Mouse (Mus musculus) intestine, embryonic 14.5 days (tissue): ENCODE results near the gene Ifngr1. TPM values are rescaled to one million over a fixed set of nuclear protein-coding genes. Genes with fewer than 3 reads are reported as not detected.

ENCODE experiments used
- ATAC-seq: fragments of 200-750 bp; cut with Nextera tagmentation; replicated peaks from 2 replicates; pipeline ENCODE4 v1.8.0; 2017; ENCODE audit warnings: low read depth, moderate number of reproducible peaks, moderate TSS enrichment, moderate library complexity; ENCODE audit not compliant: low FRiP score, low TSS enrichment
- DNase-seq: peaks from one replicate; pipeline ENCODE4 v3.0.0-alpha.2; 2018; ENCODE audit warnings: low spot score
- H3K27ac ChIP-seq: fragments of 300-500 bp; sonication (generic); 2 replicates; pipeline ENCODE4 v1.5.1; 2014; ENCODE audit warnings: low read depth, mild to moderate bottlenecking, control low read depth
- H3K27me3 ChIP-seq: fragments of 300-500 bp; sonication (generic); replicated peaks from 2 replicates; pipeline ENCODE4 v1.6.1; 2014; ENCODE audit warnings: low read length, control low read depth; ENCODE audit not compliant: control insufficient read depth, insufficient read depth
- H3K36me3 ChIP-seq: fragments of 300-500 bp; sonication (generic); 2 replicates; pipeline ENCODE4 v1.6.1; 2014; ENCODE audit warnings: low read length, control low read depth; ENCODE audit not compliant: control insufficient read depth, insufficient read depth
- H3K4me1 ChIP-seq: fragments of 300-500 bp; sonication (generic); replicated peaks from 2 replicates; pipeline ENCODE4 v1.6.1; 2014; ENCODE audit warnings: low read length, control low read depth, mixed read lengths; ENCODE audit not compliant: control insufficient read depth, insufficient read depth
- H3K4me2 ChIP-seq: fragments of 300-500 bp; sonication (generic); 2 replicates; pipeline ENCODE4 v1.6.1; 2014; ENCODE audit warnings: low read length
- H3K4me3 ChIP-seq: fragments of 300-500 bp; sonication (generic); 2 replicates; pipeline ENCODE4 v1.5.1; 2014; ENCODE audit warnings: low read depth, low read length, control low read depth, mixed read lengths
- H3K9ac ChIP-seq: fragments of 300-500 bp; sonication (generic); 2 replicates; pipeline ENCODE4 v1.6.1; 2014; ENCODE audit warnings: mild to moderate bottlenecking, low read length
- H3K9me3 ChIP-seq: fragments of 300-500 bp; sonication (generic); 2 replicates; pipeline ENCODE4 v1.6.1; 2016; ENCODE audit warnings: low read length, control low read depth; ENCODE audit not compliant: control insufficient read depth
- WGBS: fragments of 180-500 bp; shearing (Covaris S2); extraction: QIAGEN DNeasy Blood & Tissue Kit; methylation state at CpG from one replicate; pipeline ENCODE4 v1.1.7; 2014; 5-methylcytosine and 5-hydroxymethylcytosine counted together
- polyA plus RNA-seq: library from polyadenylated mRNA; unstranded; fragments of >200 nt; fragmentation: Nextera tagmentation; extraction: Ambion mirVana; gene quantifications from 2 replicates; pipeline ENCODE4 v1.2.1, GENCODE M21; 2014

Ifngr1 gene
- 82.2 and 85.2 TPM in 2 replicates for polyA plus RNA-seq

DNA sequence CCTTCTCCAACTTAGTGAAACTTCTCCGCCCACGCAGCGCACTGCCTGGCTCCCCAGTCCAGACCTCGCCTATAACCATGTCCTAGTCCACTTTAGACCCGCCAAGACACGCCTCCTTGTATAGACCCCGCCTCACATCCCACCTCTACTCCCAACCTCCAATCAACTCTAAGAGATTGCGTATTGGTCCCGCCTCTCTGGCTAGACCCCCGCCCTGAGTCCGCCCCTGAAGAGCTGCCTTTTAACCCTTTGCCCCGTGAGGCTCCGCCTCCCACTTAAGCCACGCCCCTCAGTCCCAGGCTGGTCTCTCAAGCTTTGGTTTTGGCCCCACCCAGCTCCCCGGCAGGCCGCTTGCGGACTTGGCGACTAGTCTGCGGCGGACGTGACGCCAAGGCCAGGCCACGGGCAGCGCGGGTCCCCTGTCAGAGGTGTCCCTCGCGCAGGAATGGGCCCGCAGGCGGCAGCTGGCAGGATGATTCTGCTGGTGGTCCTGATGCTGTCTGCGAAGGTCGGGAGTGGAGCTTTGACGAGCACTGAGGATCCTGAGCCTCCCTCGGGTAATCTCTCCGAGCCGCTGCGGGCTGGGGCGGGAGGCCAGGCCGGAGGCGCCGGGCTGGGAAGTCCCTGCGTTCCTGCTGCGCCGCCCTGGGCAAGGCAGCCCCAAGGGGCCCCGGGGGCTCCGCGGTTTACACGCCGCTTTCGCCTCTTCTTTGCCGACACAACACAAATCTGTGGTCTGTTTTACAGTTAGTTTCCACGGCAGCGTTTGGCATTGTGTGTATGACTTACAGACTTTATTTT, at the start of gene Ifngr1:
Ifngr1 (plus strand) TSS at position 309 of the 801 bp plus-strand sequence.
- H3K4me1 ChIP-seq = peaks cover 18% of the 10 kb centered on the region
- WGBS = under 1% methylated on average over 51 of the region's 52 CpGs
- DNase-seq = peak; percentile 98
- no peaks in the 10 kb centered on the region for H3K27me3 ChIP-seq
- peak within 1 kb of the TSS; percentile 73 for H3K9ac ChIP-seq
- no peaks in the 10 kb centered on the region for H3K9me3 ChIP-seq
- ATAC-seq = peak; percentile 99
- peak within 1 kb of the TSS; percentile 69 for H3K27ac ChIP-seq
- no peaks in the 10 kb centered on the region for H3K36me3 ChIP-seq
- H3K4me3 ChIP-seq = peak within 1 kb of the TSS; percentile 58
- H3K4me2 ChIP-seq = peak within 1 kb of the TSS; percentile 65

DNA sequence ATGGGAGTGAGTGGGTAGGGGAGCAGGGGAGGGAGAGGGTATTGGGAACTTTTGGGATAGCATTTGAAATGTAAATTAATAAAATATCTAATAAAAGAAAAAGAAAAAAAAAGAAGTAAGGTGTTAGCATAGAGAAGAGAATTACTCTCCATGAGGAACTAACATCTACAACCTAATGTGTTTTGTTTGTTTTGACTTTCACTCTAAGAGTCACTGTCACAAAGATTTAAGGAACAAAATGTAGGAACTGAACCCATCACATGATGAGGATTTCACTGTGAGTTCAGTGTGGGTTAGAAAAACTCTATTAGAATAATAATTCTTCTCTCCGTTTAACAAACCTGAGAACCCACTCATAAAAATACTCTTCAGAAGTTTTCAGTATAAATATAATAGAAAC, 44.9 kb upstream of the Ifngr1 start:
- H3K4me1 ChIP-seq = no peaks in the 10 kb centered on the region
- H3K9me3 ChIP-seq = no peaks in the 10 kb centered on the region
- no peak overlapping the region for H3K4me2 ChIP-seq
- 90% methylated on average over 1 of the region's 1 CpGs for WGBS
- DNase-seq (no peak), ATAC-seq (no peak)
- H3K27ac ChIP-seq = no peak overlapping the region
- H3K27me3 ChIP-seq = no peaks in the 10 kb centered on the region
- H3K4me3 ChIP-seq = no peak overlapping the region
- no peaks in the 10 kb centered on the region for H3K36me3 ChIP-seq
- H3K9ac ChIP-seq = no peak overlapping the region

DNA sequence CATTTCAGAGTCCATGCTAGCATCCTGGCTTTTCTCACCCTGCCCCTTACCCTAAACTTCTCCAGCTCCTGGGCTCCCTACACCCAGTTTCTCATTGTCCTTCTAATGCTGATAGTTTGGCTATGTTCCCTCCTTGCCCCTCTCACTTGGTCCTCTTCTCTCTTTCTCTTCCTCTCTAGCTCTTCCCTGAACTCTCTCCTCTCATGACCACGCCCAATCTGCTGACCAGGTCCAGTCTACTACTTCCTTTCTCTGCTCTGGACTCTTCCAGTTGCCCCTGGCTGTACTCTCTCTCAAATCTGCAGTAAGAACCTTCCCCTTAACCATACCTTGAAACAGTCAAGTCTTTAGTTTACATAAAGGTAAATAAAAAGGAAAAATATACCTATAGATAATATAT, 43.7 kb upstream of the Ifngr1 start:
- Histone ChIP-seq H3K36me3 (no peaks in the 10 kb centered on the region), H3K27me3 (no peaks in the 10 kb centered on the region), H3K27ac (no peak overlapping the region), H3K4me1 (no peaks in the 10 kb centered on the region), H3K4me2 (no peak overlapping the region), H3K4me3 (no peak overlapping the region), H3K9ac (no peak overlapping the region), H3K9me3 (no peaks in the 10 kb centered on the region)
- DNase-seq (no peak), ATAC-seq (no peak)
- 77% methylated on average over 1 of the region's 1 CpGs for WGBS

DNA sequence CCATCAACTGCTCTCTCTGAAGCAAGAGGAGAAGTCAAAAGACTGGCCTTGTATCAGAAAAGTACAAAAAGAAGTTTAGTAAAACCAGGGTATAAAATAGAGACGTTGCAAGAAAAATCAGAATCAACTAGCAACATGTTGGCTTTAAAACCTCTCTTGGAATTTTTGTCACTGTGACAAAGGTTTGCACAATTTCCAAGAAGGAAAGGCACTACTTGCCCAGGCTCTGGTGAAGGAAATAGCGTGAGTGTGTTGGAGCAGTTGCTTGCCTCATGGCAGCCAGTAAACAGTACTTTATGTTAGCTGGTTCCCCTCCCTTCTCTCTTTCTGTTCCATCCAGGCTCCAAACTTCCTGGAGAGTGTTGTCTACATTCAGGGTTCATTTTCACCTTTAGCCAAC, 43.3 kb upstream of the Ifngr1 start:
- Histone ChIP-seq H3K27me3 (no peaks in the 10 kb centered on the region), H3K9me3 (no peaks in the 10 kb centered on the region), H3K4me3 (no peak overlapping the region), H3K36me3 (no peaks in the 10 kb centered on the region), H3K9ac (no peak overlapping the region), H3K27ac (no peak overlapping the region), H3K4me2 (no peak overlapping the region), H3K4me1 (no peaks in the 10 kb centered on the region)
- 93% methylated on average over 2 of the region's 2 CpGs for WGBS
- ATAC-seq (no peak), DNase-seq (no peak)

DNA sequence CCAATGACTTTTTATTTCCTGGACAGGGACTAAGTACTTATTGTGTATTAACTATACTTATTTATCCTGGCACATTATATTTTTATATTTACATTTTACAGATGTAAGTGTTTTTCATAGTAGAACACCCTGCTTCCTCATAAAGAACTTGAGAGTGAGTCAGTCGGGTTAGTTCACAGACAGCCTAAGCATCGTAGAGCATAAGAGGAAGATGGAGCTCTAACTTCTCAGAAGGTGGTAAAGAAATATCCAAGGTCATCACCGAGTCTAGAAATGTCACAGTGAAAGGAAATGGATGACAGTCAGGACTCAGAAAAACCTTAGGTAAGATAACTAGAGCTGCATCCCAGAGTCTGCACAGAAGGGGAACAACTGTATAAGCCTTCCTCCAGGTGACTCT, 40.2 kb upstream of the Ifngr1 start:
- Histone ChIP-seq H3K4me2 (no peak overlapping the region), H3K27ac (no peak overlapping the region), H3K9ac (no peak overlapping the region), H3K27me3 (no peaks in the 10 kb centered on the region), H3K36me3 (no peaks in the 10 kb centered on the region), H3K4me3 (no peak overlapping the region), H3K9me3 (no peaks in the 10 kb centered on the region), H3K4me1 (no peaks in the 10 kb centered on the region)
- no peak for ATAC-seq
- no peak for DNase-seq
- 92% methylated on average over 3 of the region's 3 CpGs for WGBS

DNA sequence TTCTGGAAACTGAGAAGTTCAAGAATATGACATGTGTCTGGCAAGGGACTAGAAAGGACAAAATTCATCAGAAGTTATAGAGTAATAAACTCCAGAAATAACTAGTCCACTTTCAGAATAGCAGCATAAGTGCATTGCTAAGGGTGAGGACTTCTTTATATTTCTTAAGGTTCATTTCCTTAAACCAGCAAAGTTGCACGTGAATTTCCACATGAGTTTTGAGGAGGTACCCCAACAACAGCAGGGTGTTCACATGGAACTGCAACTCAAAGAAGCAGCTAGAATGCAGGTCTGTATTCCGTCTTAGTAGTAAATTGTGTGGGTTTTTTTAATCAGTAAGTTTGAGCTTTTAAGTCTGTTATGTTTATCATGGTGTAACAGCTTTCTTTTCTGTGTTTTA, 37.9 kb upstream of the Ifngr1 start:
- Histone ChIP-seq H3K4me2 (no peak overlapping the region), H3K9me3 (no peaks in the 10 kb centered on the region), H3K27me3 (no peaks in the 10 kb centered on the region), H3K36me3 (no peaks in the 10 kb centered on the region), H3K4me1 (no peaks in the 10 kb centered on the region), H3K4me3 (no peak overlapping the region), H3K27ac (no peak overlapping the region), H3K9ac (no peak overlapping the region)
- ATAC-seq = no peak
- WGBS = 63% methylated on average over 2 of the region's 2 CpGs
- DNase-seq = no peak

DNA sequence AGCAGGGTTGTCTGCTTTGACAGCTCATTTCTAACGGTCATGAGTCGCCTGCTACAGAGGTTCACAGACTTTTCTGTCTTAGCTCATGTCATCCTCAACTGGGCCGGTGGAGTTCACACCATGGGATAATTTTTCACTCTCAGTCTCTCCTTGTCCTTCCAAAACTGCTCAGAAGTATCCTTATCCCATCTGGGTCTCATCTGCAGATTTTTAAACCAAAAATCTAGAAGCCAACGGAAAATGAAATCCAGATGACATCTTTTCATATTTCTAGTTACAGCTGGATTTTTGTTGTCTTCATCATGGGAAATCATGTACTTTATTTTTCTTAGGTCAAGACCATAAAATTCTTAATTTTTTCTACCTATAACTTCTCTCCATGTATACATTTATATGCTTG, 34.1 kb upstream of the Ifngr1 start:
- H3K27ac ChIP-seq = no peak overlapping the region
- H3K9ac ChIP-seq = no peak overlapping the region
- H3K4me1 ChIP-seq = no peaks in the 10 kb centered on the region
- DNase-seq (no peak), ATAC-seq (no peak)
- 80% methylated on average over 4 of the region's 4 CpGs for WGBS
- H3K27me3 ChIP-seq = no peaks in the 10 kb centered on the region
- H3K9me3 ChIP-seq = no peaks in the 10 kb centered on the region
- H3K36me3 ChIP-seq = no peaks in the 10 kb centered on the region
- H3K4me2 ChIP-seq = no peak overlapping the region
- no peak overlapping the region for H3K4me3 ChIP-seq

DNA sequence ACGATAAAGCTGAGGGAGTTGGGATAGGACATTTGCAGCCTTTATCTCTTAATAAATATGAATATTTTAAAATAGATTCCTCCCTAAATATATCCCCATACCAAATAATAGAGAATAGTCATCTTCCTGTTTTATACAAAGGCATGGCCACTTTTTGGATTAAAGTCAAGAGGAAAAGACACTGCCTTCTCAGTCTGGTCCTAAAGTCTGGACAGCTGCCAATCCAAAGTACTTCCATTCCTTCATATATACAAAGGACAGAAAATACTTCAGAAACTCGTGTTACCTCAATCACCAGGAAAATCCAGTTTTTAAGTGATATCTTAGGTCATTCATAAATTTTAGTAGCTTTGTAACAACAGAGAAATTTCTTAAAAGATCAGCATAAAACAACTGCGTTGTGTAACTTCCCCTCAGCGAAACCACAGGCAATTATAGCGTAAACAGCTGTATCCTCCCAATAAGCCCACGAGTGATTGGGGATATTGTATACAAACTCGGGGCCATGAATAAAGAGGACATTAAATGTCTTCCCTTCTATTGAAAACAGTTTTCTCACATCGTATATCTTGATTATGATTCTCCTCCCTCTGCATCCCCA, 32.1 kb upstream of the Ifngr1 start:
- no peaks in the 10 kb centered on the region for H3K36me3 ChIP-seq
- no peak overlapping the region for H3K9ac ChIP-seq
- DNase-seq (no peak), ATAC-seq (no peak)
- 58% methylated on average over 8 of the region's 8 CpGs for WGBS
- no peak overlapping the region for H3K4me3 ChIP-seq
- no peak overlapping the region for H3K27ac ChIP-seq
- H3K27me3 ChIP-seq = no peaks in the 10 kb centered on the region
- no peaks in the 10 kb centered on the region for H3K4me1 ChIP-seq
- no peak overlapping the region for H3K4me2 ChIP-seq
- H3K9me3 ChIP-seq = no peaks in the 10 kb centered on the region; the same call in 1 of the 2 replicates

DNA sequence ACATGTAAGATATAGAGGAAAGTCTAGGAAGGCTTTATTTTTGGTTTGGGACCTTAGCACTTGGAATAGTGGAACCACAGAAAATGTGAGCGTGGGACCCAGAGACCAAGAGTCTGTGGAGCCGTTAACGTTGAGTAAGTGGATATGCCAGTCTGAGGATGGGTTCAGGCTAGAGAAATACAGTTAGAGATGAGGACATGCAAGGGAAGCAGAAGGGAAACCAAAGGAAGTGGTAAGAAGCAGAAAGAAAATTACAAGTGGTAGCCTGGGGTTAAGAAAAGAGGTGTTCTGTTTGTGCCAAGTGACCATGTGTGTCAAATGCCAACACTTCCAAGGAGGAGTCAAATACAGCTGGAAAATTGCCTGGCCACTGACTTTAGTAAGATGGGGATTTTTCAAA, 29.2 kb upstream of the Ifngr1 start:
- Histone ChIP-seq H3K27me3 (no peaks in the 10 kb centered on the region), H3K4me3 (no peak overlapping the region), H3K9me3 (no peaks in the 10 kb centered on the region; the same call in 1 of the 2 replicates), H3K4me2 (no peak overlapping the region), H3K4me1 (no peaks in the 10 kb centered on the region), H3K27ac (no peak overlapping the region), H3K9ac (no peak overlapping the region), H3K36me3 (no peaks in the 10 kb centered on the region)
- ATAC-seq = no peak
- 97% methylated on average over 3 of the region's 3 CpGs for WGBS
- DNase-seq = no peak
